Mouse (Mus musculus) midbrain, embryonic 10.5 days (tissue): ENCODE results near the gene Ankrd13c. TPM values are rescaled to one million over a fixed set of nuclear protein-coding genes. Genes with fewer than 3 reads are reported as not detected.
A peak's percentile ranks its signal among the peaks of the same experiment; 100 is the strongest.

ENCODE experiments used
- DNase-seq: peaks from one replicate; pipeline ENCODE4 v3.0.0-alpha.2; 2017; ENCODE audit warnings: low spot score
- H3K27ac ChIP-seq: fragments of 300-500 bp; sonication (generic); replicated peaks from 2 replicates; pipeline ENCODE4 v1.5.1; 2016; ENCODE audit warnings: mild to moderate bottlenecking
- H3K27me3 ChIP-seq: fragments of 300-500 bp; sonication (generic); 2 replicates; pipeline ENCODE4 v1.6.1; 2016; ENCODE audit warnings: low read depth, mild to moderate bottlenecking; ENCODE audit not compliant: poor library complexity, severe bottlenecking
- H3K36me3 ChIP-seq: fragments of 300-500 bp; sonication (generic); 2 replicates; pipeline ENCODE4 v1.6.1; 2016; ENCODE audit warnings: mild to moderate bottlenecking, moderate library complexity
- H3K4me1 ChIP-seq: fragments of 300-500 bp; sonication (generic); 2 replicates; pipeline ENCODE4 v1.6.1; 2016
- H3K4me3 ChIP-seq: fragments of 300-500 bp; sonication (generic); 2 replicates; pipeline ENCODE4 v1.5.1; 2016; ENCODE audit warnings: mild to moderate bottlenecking, moderate library complexity
- H3K9me3 ChIP-seq: fragments of 300-500 bp; sonication (generic); replicated peaks from 2 replicates; pipeline ENCODE4 v1.6.1; 2016; ENCODE audit warnings: mild to moderate bottlenecking
- WGBS: fragments of 180-500 bp; shearing (Covaris S2); methylation state at CpG from one replicate; pipeline ENCODE4 v1.1.7; 2016; 5-methylcytosine and 5-hydroxymethylcytosine counted together
- polyA plus RNA-seq: library from polyadenylated mRNA; unstranded; fragments of >200 nt; fragmentation: Nextera tagmentation; extraction: Ambion mirVana; gene quantifications from 2 replicates; pipeline ENCODE4 v1.2.1, GENCODE M21; 2016

Ankrd13c gene
- polyA plus RNA-seq: 17.9 and 22.6 TPM in 2 replicates

- H3K36me3 ChIP-seq: peaks cover 12% of the 10 kb centered on the region
- WGBS: under 1% methylated on average over 45 of the region's 45 CpGs
- DNase-seq: peak; percentile 92
These were observed at the start of gene Ankrd13c for GRCm38 (mm10) chr3:157946843-157947358. TSS of gene Ankrd13c (plus strand) at chr3:157947239.

GRCm38 (mm10) chr3:157897645-157898044 lies 49.4 kb upstream of the Ankrd13c start:
- H3K27me3 ChIP-seq: no peaks in the 10 kb centered on the region
- 90% methylated on average over 3 of the region's 3 CpGs for WGBS

More at GRCm38 (mm10) chr3:157946843-157947358, at the start of gene Ankrd13c:
- no peaks in the 10 kb centered on the region for H3K9me3 ChIP-seq
- H3K4me1 ChIP-seq: peaks cover 24% of the 10 kb centered on the region
- H3K4me3 ChIP-seq: peak within 1 kb of the TSS; percentile 97
- H3K27ac ChIP-seq: peak within 1 kb of the TSS; percentile 97
- H3K27me3 ChIP-seq: no peaks in the 10 kb centered on the region

GRCm38 (mm10) chr3:157899986-157900385 lies 47.1 kb upstream of the Ankrd13c start:
- H3K27ac ChIP-seq: no peak overlapping the region
- no peak for DNase-seq
- no peak overlapping the region for H3K4me3 ChIP-seq
- no peaks in the 10 kb centered on the region for H3K27me3 ChIP-seq
- peaks cover 4% of the 10 kb centered on the region; the same call in 1 of the 2 replicates for H3K36me3 ChIP-seq
- no peaks in the 10 kb centered on the region for H3K9me3 ChIP-seq
- H3K4me1 ChIP-seq: no peaks in the 10 kb centered on the region
- WGBS: 93% methylated on average over 1 of the region's 1 CpGs

More at GRCm38 (mm10) chr3:157897645-157898044, 49.4 kb upstream of the Ankrd13c start:
- Histone ChIP-seq H3K4me1 (no peaks in the 10 kb centered on the region), H3K9me3 (no peaks in the 10 kb centered on the region), H3K36me3 (no peaks in the 10 kb centered on the region), H3K4me3 (no peak overlapping the region), H3K27ac (no peak overlapping the region)
- DNase-seq: no peak

GRCm38 (mm10) chr3:157901721-157902120 lies 45.3 kb upstream of the Ankrd13c start:
- peaks cover 11% of the 10 kb centered on the region; the same call in 1 of the 2 replicates for H3K36me3 ChIP-seq
- DNase-seq: no peak
- WGBS: 91% methylated on average over 5 of the region's 5 CpGs
- H3K4me3 ChIP-seq: no peak overlapping the region
- H3K27ac ChIP-seq: no peak overlapping the region
- H3K4me1 ChIP-seq: no peaks in the 10 kb centered on the region
- H3K9me3 ChIP-seq: no peaks in the 10 kb centered on the region
- H3K27me3 ChIP-seq: no peaks in the 10 kb centered on the region

- Histone ChIP-seq H3K27ac (no peak overlapping the region), H3K4me1 (no peaks in the 10 kb centered on the region), H3K27me3 (no peaks in the 10 kb centered on the region), H3K36me3 (peaks cover 11% of the 10 kb centered on the region; the same call in 1 of the 2 replicates), H3K4me3 (no peak overlapping the region), H3K9me3 (no peaks in the 10 kb centered on the region)
- no peak for DNase-seq
- WGBS: 97% methylated on average over 3 of the region's 3 CpGs
These were observed 38.9 kb upstream of the Ankrd13c start for GRCm38 (mm10) chr3:157908166-157908565.

GRCm38 (mm10) chr3:157910262-157910661 lies 36.8 kb upstream of the Ankrd13c start:
- Histone ChIP-seq H3K36me3 (peaks cover 4% of the 10 kb centered on the region; the same call in 1 of the 2 replicates), H3K9me3 (no peaks in the 10 kb centered on the region), H3K27me3 (no peaks in the 10 kb centered on the region), H3K4me1 (no peaks in the 10 kb centered on the region), H3K27ac (no peak overlapping the region), H3K4me3 (no peak overlapping the region)
- 80% methylated on average over 3 of the region's 3 CpGs for WGBS
- DNase-seq: no peak

- no peaks in the 10 kb centered on the region for H3K27me3 ChIP-seq
- H3K4me3 ChIP-seq: no peak overlapping the region
- no peak for DNase-seq
- peaks cover 5% of the 10 kb centered on the region; the same call in 1 of the 2 replicates for H3K36me3 ChIP-seq
- no peak overlapping the region for H3K27ac ChIP-seq
- WGBS: 95% methylated on average over 2 of the region's 2 CpGs
- H3K9me3 ChIP-seq: no peaks in the 10 kb centered on the region
- no peaks in the 10 kb centered on the region for H3K4me1 ChIP-seq
These were observed 34.9 kb upstream of the Ankrd13c start for GRCm38 (mm10) chr3:157912155-157912554.

GRCm38 (mm10) chr3:157916336-157916735 lies 30.7 kb upstream of the Ankrd13c start:
- Histone ChIP-seq H3K9me3 (no peaks in the 10 kb centered on the region), H3K27me3 (no peaks in the 10 kb centered on the region), H3K36me3 (peaks cover 9% of the 10 kb centered on the region; the same call in 1 of the 2 replicates), H3K27ac (no peak overlapping the region), H3K4me3 (no peak overlapping the region), H3K4me1 (no peaks in the 10 kb centered on the region)
- no peak for DNase-seq
- WGBS: 58% methylated on average over 4 of the region's 4 CpGs

GRCm38 (mm10) chr3:157921376-157921775 lies 25.7 kb upstream of the Ankrd13c start:
- H3K9me3 ChIP-seq: no peaks in the 10 kb centered on the region
- no peaks in the 10 kb centered on the region for H3K27me3 ChIP-seq
- H3K4me1 ChIP-seq: peaks cover 27% of the 10 kb centered on the region
- no peak overlapping the region for H3K4me3 ChIP-seq
- 91% methylated on average over 2 of the region's 2 CpGs for WGBS
- no peak for DNase-seq
- peaks cover 9% of the 10 kb centered on the region; the same call in 1 of the 2 replicates for H3K36me3 ChIP-seq
- no peak overlapping the region for H3K27ac ChIP-seq

- DNase-seq: no peak
- 86% methylated on average over 3 of the region's 3 CpGs for WGBS
- peaks cover 27% of the 10 kb centered on the region for H3K4me1 ChIP-seq
- no peak overlapping the region for H3K4me3 ChIP-seq
- no peaks in the 10 kb centered on the region for H3K27me3 ChIP-seq
- H3K9me3 ChIP-seq: no peaks in the 10 kb centered on the region
- H3K36me3 ChIP-seq: no peaks in the 10 kb centered on the region
- no peak overlapping the region for H3K27ac ChIP-seq
These were observed 23.7 kb upstream of the Ankrd13c start for GRCm38 (mm10) chr3:157923268-157923835.

GRCm38 (mm10) chr3:157924692-157925328 lies 22.2 kb upstream of the Ankrd13c start, which contains the start of gene Cth:
TSS of gene Cth (minus strand) at chr3:157925077.
- peak; percentile 89 for DNase-seq
- H3K9me3 ChIP-seq: no peaks in the 10 kb centered on the region
- no peaks in the 10 kb centered on the region for H3K27me3 ChIP-seq
- no peaks in the 10 kb centered on the region for H3K36me3 ChIP-seq
- peak within 1 kb of the TSS; percentile 62 for H3K4me3 ChIP-seq
- H3K27ac ChIP-seq: peak within 1 kb of the TSS; percentile 84
- peaks cover 27% of the 10 kb centered on the region for H3K4me1 ChIP-seq
- WGBS: 1% methylated on average over 30 of the region's 30 CpGs

- H3K4me3 ChIP-seq: no peak overlapping the region
- H3K27ac ChIP-seq: no peak overlapping the region
- no peaks in the 10 kb centered on the region for H3K9me3 ChIP-seq
- no peak for DNase-seq
- H3K4me1 ChIP-seq: peaks cover 27% of the 10 kb centered on the region
- 91% methylated on average over 14 of the region's 14 CpGs for WGBS
- H3K27me3 ChIP-seq: no peaks in the 10 kb centered on the region
- H3K36me3 ChIP-seq: no peaks in the 10 kb centered on the region
These were observed 21.1 kb upstream of the Ankrd13c start for GRCm38 (mm10) chr3:157925706-157926510.
